Mouse (Mus musculus) kidney, adult 18-20 months (tissue): ENCODE data around the gene Trmu.

ENCODE experiments used
- DNase-seq: peaks from one replicate; pipeline ENCODE4 v3.0.0; 2021

Trmu gene

GRCm38 (mm10) chr15:85899396-85899795, 20.3 kb downstream of the Trmu start:
- no peak for DNase-seq

DNA sequence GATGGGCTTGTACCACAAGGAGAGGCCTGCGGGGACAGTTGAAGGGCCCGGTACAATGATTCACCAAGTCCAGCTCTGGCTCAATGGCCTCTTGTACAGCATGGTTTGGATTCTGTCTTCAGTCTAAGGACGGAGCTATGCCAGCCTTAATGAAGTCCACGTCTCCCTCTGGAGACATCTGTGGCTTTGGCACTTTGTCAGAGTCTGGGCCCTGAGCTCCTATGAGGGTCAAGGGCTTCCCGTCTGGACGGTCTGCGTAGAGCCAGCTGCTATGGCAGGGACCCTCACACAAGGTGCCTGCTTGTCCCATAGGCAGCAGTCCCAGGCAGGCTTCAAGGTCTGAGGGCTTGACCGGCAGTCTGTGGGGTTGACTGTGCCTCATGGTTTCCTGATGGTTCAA, 21.2 kb downstream of the Trmu start:
- DNase-seq, result no peak

GRCm38 (mm10) chr15:85900801-85901200, 21.7 kb downstream of the Trmu start:
- DNase-seq, result no peak

DNA sequence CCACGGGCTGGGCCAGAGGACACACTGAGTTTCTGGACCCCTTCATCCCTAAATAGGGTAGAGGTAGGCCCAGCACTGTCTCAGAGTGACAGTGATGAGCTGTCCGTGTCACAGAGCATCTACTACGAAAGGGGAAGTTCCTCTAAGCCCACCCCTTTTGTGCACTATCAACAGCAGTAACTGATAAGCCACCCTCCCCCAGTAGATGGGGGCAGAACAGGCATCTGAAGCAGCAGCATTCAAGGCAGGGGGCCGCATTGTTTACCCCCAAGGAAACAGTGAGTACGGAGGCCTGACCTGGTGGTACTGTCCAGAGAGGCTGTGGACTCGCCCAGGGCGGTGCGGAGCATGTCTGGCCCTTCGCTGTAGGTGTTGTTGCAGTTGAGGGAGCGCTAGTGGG, 23.4 kb downstream of the Trmu start:
- DNase-seq, result no peak

- no peak for DNase-seq
Measured at GRCm38 (mm10) chr15:85903826-85904225, 24.7 kb downstream of the Trmu start.

GRCm38 (mm10) chr15:85908660-85909491, 29.8 kb downstream of the Trmu start:
- no peak for DNase-seq

DNA sequence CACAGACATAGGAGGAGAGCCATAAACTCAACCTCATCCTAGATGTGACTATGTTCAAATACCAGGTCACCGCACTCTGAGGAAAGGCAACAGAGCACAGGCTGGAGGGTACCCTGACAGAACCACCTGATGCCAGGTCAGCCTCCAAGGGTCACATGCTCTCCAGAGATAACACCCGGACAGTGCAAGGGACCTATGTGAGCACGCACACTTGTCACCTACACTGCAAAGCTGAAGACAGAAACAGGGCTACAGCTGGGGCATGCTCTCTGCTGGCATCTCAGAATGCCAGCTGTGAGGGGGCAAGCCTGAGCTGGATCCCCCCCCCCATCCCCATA, 30.3 kb downstream of the Trmu start:
- no peak for DNase-seq

- DNase-seq, result no peak
Measured at GRCm38 (mm10) chr15:85909931-85910330, 30.8 kb downstream of the Trmu start.

GRCm38 (mm10) chr15:85913605-85914004, 34.5 kb downstream of the Trmu start:
- DNase-seq, result peak; percentile 78

DNA sequence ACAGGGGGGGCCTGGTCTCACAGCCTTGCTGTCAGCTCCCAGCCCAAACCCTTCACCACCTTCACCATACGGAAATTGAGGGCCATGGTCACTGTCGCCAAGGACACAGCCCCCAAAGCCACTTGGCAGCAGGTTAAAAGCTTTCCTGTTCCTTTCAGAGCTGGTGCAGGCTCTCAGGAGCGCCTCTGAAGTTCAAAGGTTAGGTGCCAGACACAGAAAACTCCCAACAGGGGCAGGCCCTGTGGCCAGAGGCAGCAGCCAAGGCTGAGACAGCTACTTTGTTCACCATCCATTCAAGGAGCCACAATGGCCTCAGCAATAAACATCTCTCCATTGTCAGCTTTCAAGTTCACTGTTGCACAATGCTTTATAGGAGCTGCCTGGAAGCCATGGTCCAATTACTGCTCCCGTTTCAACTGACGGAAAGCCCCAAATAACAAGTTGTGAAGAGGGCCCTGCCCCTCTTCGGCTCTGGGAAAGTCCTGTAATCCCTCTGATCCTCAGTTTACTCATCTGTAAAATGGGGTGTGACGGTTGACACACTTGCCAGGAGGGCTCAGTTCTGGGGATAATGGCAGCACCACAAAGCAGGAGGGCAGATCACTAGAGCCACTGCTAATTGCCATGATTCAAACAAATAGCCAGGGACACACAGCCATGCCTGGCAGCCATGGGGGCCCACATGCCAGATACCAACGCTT, 40.2 kb downstream of the Trmu start:
- DNase-seq, result peak; percentile 23

- no peak for DNase-seq
Measured at GRCm38 (mm10) chr15:85919892-85920248, 40.8 kb downstream of the Trmu start.

DNA sequence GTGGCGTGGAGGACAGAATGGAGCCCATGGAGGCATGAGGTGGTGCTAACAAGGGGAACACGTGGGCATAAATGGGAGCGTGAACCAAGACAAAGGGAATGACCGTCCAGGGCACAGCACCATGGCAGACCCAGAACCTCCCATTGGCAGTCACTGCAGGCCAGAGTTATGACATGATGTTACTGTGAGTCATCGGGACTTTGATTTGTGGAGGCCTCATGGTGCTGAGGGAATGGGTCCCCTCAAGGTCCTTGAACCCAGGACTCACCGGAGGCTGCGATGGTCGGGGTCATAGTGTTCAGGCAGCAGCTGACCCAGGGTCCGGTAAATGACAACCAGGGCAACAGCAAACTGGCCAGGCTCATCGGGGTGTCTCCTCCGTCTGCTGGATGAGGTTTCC, 42.7 kb downstream of the Trmu start:
- no peak for DNase-seq

DNA sequence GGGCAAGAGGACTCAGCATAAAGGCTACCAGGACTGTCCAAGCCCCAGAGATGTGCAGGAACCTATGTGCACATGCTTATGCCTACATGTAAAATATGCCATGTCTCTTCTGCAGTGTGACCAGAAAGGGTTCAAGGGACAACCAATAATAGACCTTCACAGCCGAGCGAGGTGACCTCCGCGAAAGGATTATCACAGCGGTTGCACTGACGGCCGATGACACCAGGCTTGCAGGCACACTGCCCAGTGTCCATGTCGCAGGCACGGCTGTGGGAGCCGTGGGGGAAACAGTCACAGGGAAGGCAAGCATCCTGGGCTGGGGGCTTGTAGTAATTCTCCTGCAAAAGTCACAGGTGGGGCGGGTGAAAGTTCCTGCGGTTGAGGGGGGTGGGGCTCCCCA, 49.0 kb downstream of the Trmu start:
- DNase-seq, result no peak

DNA sequence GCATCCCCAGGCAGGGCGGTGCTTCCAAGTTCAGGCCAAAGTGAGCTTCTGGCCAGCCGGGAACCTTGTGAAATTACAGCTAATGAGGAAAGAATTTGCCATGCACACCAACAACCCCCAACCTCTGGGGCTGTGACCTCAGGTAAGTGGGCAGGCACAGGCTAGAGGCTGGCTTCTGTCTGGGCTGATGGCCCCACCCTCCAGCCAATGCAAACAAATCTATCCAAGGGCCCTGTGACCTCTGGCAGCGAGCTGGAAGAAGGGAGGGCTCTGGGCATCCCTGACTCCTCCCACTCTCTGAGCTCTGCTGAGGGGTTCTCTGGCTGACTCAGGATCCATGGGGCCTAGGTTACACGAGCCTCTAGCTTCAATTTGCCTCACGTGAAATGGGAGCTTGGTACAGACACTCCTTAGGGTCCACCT, 56.5 kb downstream of the Trmu start:
- DNase-seq, result peak; percentile 52
